12 mouse cellular contexts compared by ENCODE assay signal in the genomic region with DNA sequence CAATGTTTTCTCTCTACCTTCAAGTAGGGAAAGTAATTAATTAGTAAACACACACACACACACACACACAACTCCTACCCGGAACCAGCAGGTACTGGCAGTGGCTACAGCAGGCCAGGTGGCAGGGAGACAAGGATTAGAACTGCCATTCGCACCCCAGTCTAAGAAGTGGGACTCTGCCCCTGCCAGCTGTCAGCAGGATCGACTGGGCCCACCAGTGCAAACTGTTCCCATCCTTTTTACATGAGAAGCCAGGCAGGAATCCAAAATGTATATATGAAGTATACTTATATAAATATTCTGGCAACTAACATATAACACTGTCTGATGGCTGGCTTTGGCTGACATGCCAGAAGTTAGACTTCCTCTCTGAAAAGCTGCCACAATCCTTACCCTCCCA.
DNase-seq lines count a peak whose midpoint lies in the region; ATAC-seq and TF ChIP-seq lines count a peak whose summit lies in the region.
"Had no signal": no experiment of that assay in that cellular context is flagged by ENCODE, and none has a peak within 500 bp of the region (broad histone marks: within the 10 kb centered on the region; RNA-seq: fewer than 3 reads in every experiment).

No protein-coding gene starts in this region.

- H3K27me3 ChIP-seq in lung, embryonic 14.5 days (ENCODE audit: insufficient read depth, low read length): no peaks in the 10 kb centered on the region
- H3K27me3 ChIP-seq: embryonic facial prominence, embryonic 12.5 days; heart, embryonic 13.5 days; neural tube, embryonic 15.5 days had no signal

- no peak overlapping the region for H3K9ac ChIP-seq in lung, embryonic 14.5 days
- H3K9ac ChIP-seq: embryonic facial prominence, embryonic 12.5 days; heart, embryonic 13.5 days; neural tube, embryonic 15.5 days had no signal

- no peak overlapping the region for H3K4me2 ChIP-seq in lung, embryonic 14.5 days
- H3K4me2 ChIP-seq: embryonic facial prominence, embryonic 12.5 days; heart, embryonic 13.5 days; neural tube, embryonic 15.5 days had no signal

- no peaks in the 10 kb centered on the region for H3K36me3 ChIP-seq in lung, embryonic 14.5 days (ENCODE audit: insufficient read depth)
- H3K36me3 ChIP-seq: embryonic facial prominence, embryonic 12.5 days; heart, embryonic 13.5 days; neural tube, embryonic 15.5 days had no signal

- 30% methylated on average over 3 of the region's 3 CpGs for WGBS in lung, embryonic 14.5 days

- no peak for TF ChIP-seq CTCF in lung, embryonic 14.5 days (IDR thresholded peaks at IDR 0.05; ENCODE audit: low read depth)

- H3K9me3 ChIP-seq in lung, embryonic 14.5 days (ENCODE audit: low read depth, low read length): no peaks in the 10 kb centered on the region
- H3K9me3 ChIP-seq: embryonic facial prominence, embryonic 12.5 days; heart, embryonic 13.5 days; neural tube, embryonic 15.5 days had no signal

- H3K4me3 ChIP-seq in lung, embryonic 14.5 days (ENCODE audit: low read depth, low read length): no peak overlapping the region
- no peak overlapping the region for H3K4me3 ChIP-seq in brown adipose tissue, adult 24 weeks (ENCODE audit: insufficient read depth, low read depth, low read length)
- H3K4me3 ChIP-seq: embryonic facial prominence, embryonic 12.5 days; heart, embryonic 13.5 days; neural tube, embryonic 15.5 days had no signal

- H3K4me1 ChIP-seq in lung, embryonic 14.5 days (ENCODE audit: insufficient read depth): peaks cover 33% of the 10 kb centered on the region
- peaks cover 28% of the 10 kb centered on the region for H3K4me1 ChIP-seq in brown adipose tissue, adult 24 weeks (ENCODE audit: control insufficient read depth, insufficient read depth, insufficient read length, low read length)

- intact Hi-C loops in left cerebral cortex, postnatal 36 days (cut with DNase I): no loop called here

- DNase-seq in cerebellum, adult 9-10 months: peak; percentile 52
- no peak for DNase-seq in cerebellum, adult 11 months
- peak; percentile 83 for DNase-seq in lung, embryonic 14.5 days
- no peak for DNase-seq in lung, adult 18-20 months
- DNase-seq in left cerebral cortex, postnatal 36 days (ENCODE audit: low spot score in 2 of 2): peak; percentile 48 to 52
- DNase-seq in adrenal gland, adult 18-20 months (ENCODE audit: low spot score in 2 of 2): no peak
- DNase-seq: layer of hippocampus, postnatal 36 days had no signal

- peak overlapping the region; percentile 40; the same call in 1 of the 2 replicates for H3K27ac ChIP-seq in lung, embryonic 14.5 days (ENCODE audit: low read depth)
- peak overlapping the region; percentile 92 for H3K27ac ChIP-seq in brown adipose tissue, adult 24 weeks (replicated peaks; ENCODE audit: low read depth, low read length)
- H3K27ac ChIP-seq: embryonic facial prominence, embryonic 12.5 days; heart, embryonic 13.5 days; neural tube, embryonic 15.5 days had no signal

- ATAC-seq in lung, embryonic 14.5 days (ENCODE audit: insufficient read depth): peak; percentile 23; the same call in 1 of the 2 replicates
- no peak for ATAC-seq in granulocyte monocyte progenitor cell, adult 5-6 weeks (replicated peaks; ENCODE audit: poor library complexity, severe bottlenecking)

Comparison
In these comparisons a context has a peak if more than half of its experiments do, and no peak if none do; other contexts are left out.
1. DNase-seq: peak in cerebellum, adult 9-10 months (single experiment), lung, embryonic 14.5 days (single experiment) and left cerebral cortex, postnatal 36 days (2 of 2); none in cerebellum, adult 11 months (single experiment), lung, adult 18-20 months (0 of 2) and adrenal gland, adult 18-20 months (0 of 2).